Mouse (Mus musculus): ENCODE data around the gene Dhx35.

Dhx35 gene

GRCm38 (mm10) chr2:158893171-158893853, 98.7 kb downstream of the Dhx35 start:
- no peak for DNase-seq (ENCODE audit: low spot score in 2 of 2)

- DNase-seq (ENCODE audit: low spot score in 2 of 2), result no peak
Observed at GRCm38 (mm10) chr2:158898469-158899196, 104.0 kb downstream of the Dhx35 start.
